Mouse (Mus musculus): ENCODE measurements around the gene C730034F03Rik.
"Not testable (repeated sequence)": the region's sequence is repeated elsewhere in the genome, so short reads cannot be mapped to it uniquely, and the experiment has no call there.

Gene C730034F03Rik

DNA sequence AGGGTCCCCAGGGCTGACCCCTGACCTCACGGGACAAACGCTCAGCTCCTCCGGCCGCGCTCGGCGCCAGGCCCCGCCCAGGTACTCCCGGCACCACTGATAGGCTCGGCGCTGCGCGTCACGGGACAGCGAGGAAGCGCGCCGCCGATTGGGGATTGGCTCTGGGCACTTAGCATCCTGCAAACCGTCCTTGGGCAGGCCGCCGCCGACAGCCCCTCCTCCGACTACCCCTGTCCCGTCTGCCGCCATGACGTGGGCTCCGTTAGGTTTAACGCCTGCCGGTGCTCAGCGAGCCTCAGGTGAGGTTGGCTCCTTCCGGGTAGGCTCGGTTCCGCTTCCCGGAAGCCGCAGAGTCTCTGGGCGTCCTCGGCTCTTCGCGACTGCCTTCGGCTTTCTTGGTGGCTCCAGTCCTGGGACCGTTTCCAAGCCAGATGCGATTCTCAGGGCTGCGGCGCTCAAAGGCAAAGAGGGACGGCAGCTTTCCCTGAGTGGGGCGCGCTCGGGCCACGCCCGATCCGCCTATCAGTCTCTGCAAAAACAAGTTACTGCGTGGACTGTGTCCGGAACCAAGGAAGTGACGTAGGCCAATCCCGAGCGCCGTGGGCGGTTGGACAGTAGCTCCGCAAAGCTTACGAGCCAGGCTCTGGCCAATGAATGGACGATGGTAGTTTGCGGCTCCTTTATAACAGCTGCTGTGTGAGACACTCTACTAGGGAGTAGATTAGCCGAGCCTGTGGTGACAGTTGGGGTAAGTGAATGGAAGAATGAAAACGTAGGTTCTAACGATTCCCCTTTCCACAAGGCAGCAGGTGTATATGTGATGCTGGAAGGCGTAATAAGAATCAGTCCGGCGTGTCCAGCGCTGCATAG, at the start of gene C730034F03Rik, which contains the start of the genes Gm44502 and Chkb:
Gene C730034F03Rik (plus strand): TSS at position 238 of the 870 bp plus-strand sequence.
Gene Gm44502 (minus strand): TSS at position 345 of the 870 bp plus-strand sequence.
Gene Chkb (minus strand): TSS at position 557 of the 870 bp plus-strand sequence.
- peak; percentile 94 for DNase-seq

GRCm38 (mm10) chr15:89384617-89385016, 44.8 kb upstream of the C730034F03Rik start, which contains the start of gene Klhdc7b:
Gene Klhdc7b, plus strand, starts transcription at chr15:89384917.
- DNase-seq, result no peak

DNA sequence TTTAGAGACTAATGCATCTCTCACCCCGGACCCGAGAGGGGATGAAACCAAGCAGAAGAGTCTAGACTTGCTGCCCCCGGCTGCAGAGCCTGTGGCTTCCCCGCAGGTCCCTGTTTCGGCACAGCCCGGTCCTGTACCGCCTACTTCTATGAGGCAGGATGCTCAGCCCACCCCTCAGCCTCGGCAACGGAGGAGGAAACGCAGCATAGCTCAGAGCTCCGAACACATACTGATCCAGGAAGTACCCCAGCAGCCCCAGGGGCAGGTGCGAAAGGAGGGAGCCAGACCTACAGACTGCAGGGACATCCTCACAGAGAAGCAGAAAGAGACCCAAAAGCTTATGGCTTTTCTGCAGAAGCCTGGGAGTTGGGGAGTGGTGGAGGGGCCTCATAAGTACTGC, 42.3 kb upstream of the C730034F03Rik start:
- no peak for DNase-seq

DNA sequence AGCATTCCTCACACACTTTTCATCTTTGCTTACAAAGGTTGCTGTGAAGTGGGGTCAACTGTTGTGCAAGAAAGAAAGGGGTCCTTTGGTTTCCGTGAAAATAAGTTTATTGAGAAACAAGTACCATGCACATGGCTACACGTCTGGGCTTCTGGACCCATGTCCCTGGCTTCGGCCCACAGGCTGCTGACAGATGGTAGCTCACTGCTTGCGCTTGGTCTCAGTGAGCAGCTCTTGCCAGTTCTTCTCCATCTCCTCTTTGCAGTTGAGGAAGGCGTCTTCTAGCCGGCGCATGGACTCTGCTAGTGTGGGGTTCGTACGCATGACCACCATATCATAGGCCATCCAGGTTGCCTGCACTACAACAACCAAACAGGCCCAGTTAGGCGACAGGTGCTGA, 39.3 kb upstream of the C730034F03Rik start:
- no peak for DNase-seq

GRCm38 (mm10) chr15:89396883-89397282, 32.5 kb upstream of the C730034F03Rik start:
- no peak for DNase-seq

DNA sequence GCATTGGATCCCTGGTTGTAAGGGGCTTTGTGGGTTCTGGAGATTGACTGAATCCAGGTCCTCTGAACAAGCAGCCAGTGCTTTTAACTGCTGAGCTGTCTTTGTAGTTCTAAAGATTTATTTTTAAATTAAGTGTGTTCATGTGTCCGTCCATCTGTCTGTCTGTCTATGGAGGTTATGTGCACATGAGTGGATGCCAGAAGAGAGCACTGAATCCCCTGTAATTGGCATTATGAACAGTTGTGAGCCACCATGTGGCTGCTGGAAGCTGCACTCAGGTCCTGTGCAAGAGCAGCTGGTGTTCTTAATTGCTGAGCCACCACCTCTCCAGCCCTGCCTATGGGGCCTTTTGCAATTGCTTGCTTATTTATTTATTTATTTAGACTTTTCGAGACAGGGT, 31.2 kb upstream of the C730034F03Rik start:
- DNase-seq, result no peak

DNA sequence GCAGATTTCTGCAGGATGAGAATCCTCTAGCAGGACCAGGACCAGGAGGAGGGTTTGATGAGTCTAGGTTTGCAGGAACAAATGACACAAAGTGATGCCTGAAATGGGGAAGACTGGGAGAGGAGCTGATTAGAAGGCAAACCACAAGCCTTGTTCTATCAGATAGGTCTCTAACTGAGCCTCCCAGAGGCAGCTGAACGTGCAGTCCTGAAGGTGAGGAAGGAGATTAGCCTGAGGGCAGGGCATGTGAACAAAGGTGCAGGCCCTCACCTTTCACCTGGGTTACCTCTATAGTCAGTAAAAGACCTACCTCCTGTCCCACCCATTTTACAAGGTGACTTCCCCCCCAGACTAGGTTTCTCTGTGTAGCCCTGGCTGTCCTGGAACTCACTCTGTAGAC, 29.7 kb upstream of the C730034F03Rik start:
- no peak for DNase-seq

DNA sequence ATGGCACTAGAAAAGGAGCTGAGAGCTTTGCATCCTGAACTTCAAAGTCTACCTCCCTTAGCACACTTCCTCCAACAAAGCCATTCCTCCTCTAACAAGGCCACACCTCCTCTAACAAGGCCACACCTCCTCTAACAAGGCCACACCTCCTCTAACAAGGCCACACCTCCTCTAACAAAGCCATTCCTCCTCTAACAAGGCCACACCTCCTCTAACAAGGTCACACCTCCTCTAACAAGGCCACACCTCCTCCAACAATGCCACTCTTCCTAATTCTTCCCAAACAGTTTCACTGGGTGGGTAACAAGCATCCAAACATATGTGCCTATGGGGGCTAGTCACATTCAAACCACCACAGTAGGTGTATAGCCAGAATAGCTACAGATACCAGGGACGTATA, 26.9 kb upstream of the C730034F03Rik start:
- no peak for DNase-seq

DNA sequence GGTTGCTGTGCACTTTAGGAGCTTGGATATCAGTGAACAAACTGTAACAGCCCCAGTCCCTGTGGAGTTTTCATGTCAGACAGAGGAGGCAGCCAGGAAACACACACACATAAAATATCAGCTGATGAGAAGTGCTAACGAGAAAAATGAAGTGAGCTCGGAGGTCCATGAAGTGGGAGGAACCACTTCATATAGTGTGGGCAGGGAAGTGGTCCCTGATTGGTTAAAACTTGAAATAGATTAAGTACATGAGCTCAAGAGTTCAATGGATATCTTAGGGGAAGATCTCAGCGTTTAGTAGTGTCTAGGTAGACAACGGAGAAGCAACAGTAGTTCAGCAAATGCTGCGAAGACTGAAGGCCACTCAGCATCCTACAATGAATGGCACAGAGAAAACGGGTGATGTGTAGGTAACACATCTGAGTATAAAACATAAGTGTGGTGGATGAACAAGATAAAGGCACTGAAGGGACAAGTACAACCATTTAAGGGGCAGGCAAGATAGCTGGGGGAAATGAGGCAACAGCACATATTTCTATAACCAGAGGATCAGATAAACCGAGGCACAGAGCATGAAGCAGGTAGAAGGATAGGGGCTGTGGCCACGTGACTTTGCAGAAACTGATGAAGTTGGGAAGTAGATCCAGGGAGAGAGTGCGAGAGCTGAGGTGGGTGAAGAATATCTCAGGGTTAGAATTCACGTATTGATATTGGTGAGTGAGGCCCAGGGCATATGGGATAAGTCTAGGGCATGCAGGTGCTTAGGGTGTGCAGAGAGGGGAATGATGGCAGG, 24.4 kb upstream of the C730034F03Rik start:
- no peak for DNase-seq

- no peak for DNase-seq
Measured at GRCm38 (mm10) chr15:89406691-89407090, 22.7 kb upstream of the C730034F03Rik start.

- DNase-seq, result no peak
Measured at GRCm38 (mm10) chr15:89410118-89410517, 19.3 kb upstream of the C730034F03Rik start, which contains the start of gene Syce3. Gene Syce3, minus strand, starts transcription at chr15:89410503.

- no peak for DNase-seq
Measured at GRCm38 (mm10) chr15:89415282-89415681, 14.1 kb upstream of the C730034F03Rik start.

- DNase-seq, result no peak
Measured at GRCm38 (mm10) chr15:89421938-89422337, 7.5 kb upstream of the C730034F03Rik start.

GRCm38 (mm10) chr15:89424621-89425020, 4.8 kb upstream of the C730034F03Rik start:
- DNase-seq, result no peak

DNA sequence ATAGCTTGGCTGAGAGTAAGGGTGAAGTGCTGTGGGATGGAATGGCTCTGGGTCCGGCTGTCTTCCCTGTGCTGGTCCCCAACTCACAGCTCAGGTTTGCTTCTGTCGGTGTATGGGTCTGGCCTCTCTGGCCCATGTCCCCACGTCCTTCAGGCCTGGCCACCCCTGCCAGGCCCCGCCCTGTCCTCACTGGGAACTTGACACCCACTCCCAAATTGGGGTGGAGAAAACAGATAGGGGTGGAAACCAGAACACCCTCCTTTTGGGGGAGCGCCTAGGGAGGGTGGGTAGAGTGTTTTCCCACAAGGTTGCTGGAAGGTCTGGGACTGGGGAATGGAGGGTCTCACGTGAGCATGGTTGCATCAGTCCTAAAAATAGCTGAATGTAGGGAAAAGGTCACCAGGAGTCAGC, 3.7 kb upstream of the C730034F03Rik start, which contains the start of gene Cpt1b:
Gene Cpt1b (minus strand): TSS at position 153 of the 411 bp plus-strand sequence.
- DNase-seq, result peak; percentile 20

DNA sequence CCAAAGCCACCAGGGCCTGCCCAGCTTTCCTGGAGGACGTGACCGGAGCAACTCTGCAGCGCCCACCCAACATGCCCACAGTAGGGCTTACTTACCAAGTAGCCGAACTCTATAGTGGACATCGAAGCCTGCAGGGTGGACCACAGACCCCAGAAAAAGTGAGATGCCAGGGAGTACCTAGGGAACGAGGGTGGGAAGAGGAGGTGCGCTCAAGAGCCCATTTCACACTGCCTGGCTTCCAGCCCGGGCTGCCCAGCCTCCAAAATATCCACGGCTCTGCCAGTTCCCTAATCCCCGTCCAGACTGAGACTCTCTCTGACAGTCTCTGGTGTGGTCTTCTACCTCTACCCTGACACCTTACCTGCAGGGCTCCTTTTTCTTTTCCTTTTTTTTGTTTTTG, 2.7 kb upstream of the C730034F03Rik start:
- no peak for DNase-seq

DNA sequence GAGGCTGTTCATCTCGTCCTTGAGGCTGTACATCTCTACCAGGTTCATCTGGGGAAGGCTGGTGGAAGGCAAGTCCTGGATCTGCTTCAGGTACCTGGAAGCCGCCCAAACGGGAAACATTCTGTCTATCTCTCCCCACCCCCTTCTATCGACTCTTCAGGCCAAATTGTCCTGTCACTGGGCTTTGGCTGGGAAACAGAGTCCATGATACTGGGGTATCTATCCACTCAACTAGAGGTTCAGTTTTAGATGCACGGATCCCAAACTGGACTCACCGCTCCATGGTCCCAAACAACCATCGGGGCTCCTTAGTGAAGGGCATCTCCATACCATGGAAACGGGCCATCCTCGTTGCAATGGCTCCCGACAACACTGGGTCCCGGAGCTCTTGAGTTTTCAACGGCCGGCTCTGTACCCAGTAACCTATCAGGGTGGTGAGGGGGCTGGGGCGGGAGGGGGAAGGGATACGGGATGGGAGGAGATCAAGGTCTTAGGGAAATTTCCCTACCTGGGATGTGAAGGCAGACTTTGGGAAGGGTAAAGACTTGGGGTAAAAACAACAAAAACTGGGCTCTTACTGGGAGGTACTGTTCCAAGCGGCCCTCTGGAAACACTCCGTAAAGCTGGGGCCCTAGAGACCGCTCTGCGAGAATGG, 1.1 kb upstream of the C730034F03Rik start:
- DNase-seq, result no peak

DNA sequence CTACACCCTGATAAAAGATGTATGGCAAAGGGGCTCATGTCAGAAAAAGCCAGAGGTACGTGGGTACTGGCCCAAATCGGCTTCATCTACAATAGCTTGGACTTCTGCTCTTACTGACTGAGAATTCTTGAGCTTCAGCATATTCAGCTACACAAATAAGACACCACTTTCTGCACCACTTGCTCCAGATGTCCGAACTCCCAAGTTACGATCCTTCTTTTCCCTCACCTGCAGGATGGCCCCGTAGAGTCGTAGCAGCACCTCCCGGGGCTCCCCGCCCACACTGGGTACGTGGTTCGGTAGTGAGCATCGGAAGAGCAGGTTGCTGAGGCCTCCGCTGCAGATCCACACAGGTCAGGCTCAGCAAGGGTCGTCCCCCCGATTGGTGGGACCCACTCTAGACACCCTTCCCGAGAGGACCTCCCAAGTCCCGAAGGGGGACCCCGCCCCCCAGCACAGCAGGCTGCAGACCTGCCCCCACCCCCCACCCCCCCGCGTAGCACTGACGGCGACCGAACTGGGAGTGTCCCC, 503 bp upstream of the C730034F03Rik start:
- DNase-seq, result no peak

GRCm38 (mm10) chr15:89430341-89430740, 952 bp downstream of the C730034F03Rik start:
- no peak for DNase-seq

- DNase-seq, result not testable (repeated sequence)
Measured at GRCm38 (mm10) chr15:89430771-89431170, 1.4 kb downstream of the C730034F03Rik start.

- DNase-seq, result no peak
Measured at GRCm38 (mm10) chr15:89431271-89431670, 1.9 kb downstream of the C730034F03Rik start.

DNA sequence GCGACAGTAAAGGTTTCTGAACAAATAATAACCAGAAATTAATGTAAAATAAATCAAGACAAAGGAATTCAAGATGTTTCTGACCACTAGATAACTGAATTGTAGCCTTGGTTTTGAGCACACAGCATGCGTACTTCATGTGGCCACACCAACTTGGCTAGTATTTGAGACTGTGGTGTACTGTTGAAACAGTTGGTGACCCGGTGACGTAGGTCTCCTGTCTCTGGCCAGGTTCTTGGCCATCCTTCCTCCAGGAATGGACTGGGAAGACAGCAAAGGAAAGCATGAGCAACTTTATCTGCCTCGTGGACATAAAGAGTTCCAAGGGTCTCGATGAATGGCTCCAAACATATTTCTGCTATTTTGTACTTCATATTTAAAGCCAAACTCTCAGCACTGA, 2.4 kb downstream of the C730034F03Rik start:
- no peak for DNase-seq
